Mouse (Mus musculus): ENCODE measurements at regions not wholly inside any gene's neighbourhood (a gene's known extent, or its start where the extent isn't known, plus 50 kb on each side); places are given as distances from the start of the nearest gene placed in this dataset.

DNA sequence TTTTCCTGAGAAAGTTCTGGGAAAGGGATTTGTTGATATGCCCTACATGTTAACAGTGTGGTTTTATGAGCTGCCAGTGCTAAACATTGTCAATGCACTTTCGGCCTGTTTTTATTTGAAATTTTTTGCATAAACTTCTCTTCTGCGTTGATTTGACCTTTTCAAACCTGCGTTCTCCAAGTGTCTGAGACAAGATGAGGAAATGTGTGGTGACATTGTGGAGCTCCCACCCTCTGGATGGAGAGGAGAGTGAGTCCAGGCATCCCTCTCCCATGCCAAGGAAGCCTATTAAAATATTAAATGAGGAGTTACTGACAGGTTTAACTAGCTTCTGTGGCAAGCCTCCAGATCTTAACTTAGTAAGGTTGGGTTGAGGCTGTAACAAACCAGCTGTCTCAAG, 199.6 kb upstream of the Ldb2 start:
- TF ChIP-seq CTCF (IDR thresholded peaks at IDR 0.05; ENCODE audit: low read depth, low read length): no peak
- TF ChIP-seq POLR2A (IDR thresholded peaks at IDR 0.05; ENCODE audit: borderline replicate concordance, low read depth, low read length): no peak
